Mouse (Mus musculus) hindlimb bud, embryonic 11.5 days (tissue): Measurements from ENCODE around the gene Cdh20.

Experiments used
- DNase-seq: peaks from one replicate; pipeline ENCODE4 v3.0.0-alpha.2; 2012; ENCODE audit warnings: low read depth, low spot score; ENCODE audit errors: extremely low spot score

The Cdh20 gene

DNA sequence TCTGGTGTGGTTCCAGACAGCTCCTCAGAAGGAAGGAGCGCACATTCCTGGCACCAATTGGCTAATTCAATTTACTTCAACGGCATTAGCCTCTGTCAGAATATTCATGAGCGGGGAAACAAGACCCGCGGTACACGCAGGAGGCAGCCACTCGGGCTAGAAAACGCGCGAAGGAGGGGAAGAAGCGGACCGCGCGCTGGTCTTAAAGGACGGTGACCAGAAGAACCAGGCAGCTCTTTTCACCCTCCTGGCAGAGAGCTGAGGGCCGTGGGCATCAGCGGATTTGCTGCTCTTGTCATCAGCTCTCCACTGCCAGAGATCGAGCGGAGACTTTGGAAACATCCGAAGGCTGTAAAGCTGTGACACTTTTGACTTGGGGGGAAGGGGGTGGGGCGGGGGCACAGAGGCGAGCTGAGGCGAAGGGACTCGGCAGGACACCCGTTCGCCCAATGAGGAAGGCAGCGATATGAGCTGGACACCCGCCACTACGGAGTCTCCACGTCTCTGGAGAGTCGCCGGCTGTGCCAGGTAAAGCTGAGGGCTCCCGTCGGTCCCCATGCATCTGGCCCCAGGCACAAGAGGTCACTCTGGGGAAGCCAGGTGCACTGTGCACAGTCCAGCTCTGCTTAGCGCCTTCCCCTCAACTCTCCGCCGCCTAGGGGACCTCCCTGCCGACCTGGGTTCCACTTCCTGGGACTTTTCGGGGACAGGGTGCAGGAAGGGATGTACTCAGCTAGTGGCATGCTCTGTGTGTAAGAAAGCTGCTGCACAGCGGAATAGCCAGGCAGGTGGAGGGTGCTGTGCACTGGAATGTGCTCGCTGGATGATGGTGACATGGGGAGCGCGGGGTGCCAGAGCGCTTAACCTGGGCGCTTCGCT, at the start of gene Cdh20:
Gene Cdh20 (plus strand): TSS at position 159 of the 879 bp plus-strand sequence.
- no peak for DNase-seq

GRCm38 (mm10) chr1:104746816-104747215, 21.5 kb upstream of the Cdh20 start:
- DNase-seq = no peak

DNA sequence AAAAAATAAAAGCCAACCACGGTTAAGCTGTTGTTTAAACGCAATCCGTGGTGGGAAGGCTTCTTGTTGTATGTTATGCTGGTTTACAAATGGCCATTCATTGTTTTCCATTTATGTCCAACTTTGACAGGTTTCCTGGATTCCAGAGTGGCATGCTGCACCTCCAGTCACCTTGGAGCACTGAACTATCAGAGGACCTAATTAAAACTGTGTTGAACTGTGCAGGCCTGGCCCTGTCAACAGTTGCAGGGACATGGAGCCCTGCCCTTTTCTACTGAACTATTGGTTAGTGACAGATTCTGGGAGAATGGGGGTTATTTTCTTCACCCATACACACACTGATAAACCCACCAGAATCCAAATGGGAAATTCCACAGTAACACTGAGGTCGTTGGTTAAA, 20.9 kb upstream of the Cdh20 start:
- no peak for DNase-seq

DNA sequence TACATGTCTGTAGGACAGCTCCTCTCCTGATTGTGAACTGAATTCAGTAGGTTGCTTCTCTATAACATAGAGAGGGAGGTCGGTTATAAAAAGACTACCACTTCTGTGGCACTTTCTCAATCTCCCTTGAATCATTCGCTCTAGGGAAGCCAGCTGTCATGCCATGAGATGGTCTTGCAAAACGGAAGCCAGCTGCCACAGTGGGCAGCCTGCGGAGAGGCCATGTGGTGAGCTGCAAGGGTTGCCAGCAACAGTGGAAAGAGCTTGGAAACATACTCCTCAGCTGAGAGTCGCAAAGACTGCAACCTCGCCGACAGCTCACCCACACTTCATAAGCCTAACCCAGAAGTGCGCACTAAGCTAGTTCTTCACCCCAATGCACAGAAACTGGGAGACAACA, 13.8 kb upstream of the Cdh20 start:
- no peak for DNase-seq

DNA sequence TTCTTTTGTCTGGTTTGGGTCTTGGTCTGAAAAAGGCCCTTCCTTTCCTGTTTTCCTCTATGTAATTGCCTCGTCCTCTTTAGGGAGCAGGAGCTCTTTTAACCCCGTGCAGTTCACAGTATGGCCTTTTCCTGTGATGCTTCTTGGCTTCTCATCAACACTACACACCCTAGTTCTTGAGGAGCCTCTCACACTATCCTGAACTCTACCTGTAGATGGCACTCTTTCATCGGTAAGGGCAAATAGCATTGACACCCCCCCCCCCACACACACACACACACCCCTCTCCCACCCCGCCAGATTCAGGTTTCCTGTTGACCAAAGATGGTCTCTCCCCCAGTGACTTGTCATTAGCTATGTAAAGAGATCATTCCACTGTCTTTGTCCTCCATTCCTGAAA, 12.4 kb upstream of the Cdh20 start:
- no peak for DNase-seq

DNA sequence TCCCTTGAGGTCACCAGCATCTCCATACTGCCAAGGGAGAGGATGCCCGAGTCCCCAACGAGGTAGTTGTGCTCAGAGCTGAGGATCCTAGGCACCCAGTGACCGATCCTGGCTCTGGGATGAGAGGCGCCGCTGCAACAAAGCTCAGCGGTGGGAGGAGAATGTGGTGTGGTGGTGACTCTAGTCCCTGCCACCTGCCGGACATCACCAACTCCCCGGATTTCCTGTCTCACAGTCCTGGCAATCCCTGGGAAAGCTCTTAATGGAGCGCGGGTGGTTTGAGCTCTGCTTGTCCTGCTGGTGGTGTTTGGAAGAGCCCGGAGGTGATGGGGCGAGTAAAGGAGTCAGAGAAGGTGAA, 900 bp downstream of the Cdh20 start:
- DNase-seq = no peak

DNA sequence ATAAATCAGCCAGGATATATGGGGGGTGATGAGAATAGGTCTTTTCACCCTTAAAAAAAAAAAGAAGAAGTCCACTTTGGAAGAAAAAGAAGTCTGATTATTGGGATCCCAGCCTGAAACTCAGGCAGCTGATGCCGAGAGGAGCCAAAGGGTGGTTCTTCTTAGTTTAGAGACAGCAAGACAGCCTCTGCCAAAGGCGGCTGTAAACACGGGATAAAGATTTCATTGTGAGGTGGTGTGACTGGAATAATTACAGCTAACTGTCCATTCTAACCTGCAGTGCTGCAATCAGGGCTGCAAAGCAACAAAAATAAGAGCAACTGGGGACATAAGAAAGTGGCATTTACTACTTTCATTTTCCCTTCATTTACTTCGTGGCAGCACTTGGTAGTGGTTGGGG, 3.6 kb downstream of the Cdh20 start:
- no peak for DNase-seq

- no peak for DNase-seq
Observed at GRCm38 (mm10) chr1:104773207-104773606, 4.9 kb downstream of the Cdh20 start.

- DNase-seq = no peak
Observed at GRCm38 (mm10) chr1:104793488-104793887, 25.2 kb downstream of the Cdh20 start.

DNA sequence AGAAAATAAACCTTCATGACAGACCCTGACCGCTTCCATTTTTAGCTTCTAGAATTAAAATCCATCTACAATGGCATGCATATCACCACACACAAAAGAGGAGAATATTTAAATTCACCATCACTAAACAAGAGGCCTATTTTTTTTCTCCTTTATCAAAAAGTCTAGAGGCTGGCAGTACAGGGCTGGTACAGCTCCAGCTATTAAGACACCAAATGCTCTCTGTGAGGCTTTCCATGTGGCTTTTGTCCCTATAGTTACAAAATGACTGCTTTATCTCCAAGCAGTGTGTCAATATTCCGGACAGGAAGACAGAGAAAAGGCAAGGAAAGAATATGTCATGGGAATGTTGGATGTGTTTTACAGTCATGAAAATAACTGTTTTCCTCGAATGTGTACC, 27.8 kb downstream of the Cdh20 start:
- no peak for DNase-seq

DNA sequence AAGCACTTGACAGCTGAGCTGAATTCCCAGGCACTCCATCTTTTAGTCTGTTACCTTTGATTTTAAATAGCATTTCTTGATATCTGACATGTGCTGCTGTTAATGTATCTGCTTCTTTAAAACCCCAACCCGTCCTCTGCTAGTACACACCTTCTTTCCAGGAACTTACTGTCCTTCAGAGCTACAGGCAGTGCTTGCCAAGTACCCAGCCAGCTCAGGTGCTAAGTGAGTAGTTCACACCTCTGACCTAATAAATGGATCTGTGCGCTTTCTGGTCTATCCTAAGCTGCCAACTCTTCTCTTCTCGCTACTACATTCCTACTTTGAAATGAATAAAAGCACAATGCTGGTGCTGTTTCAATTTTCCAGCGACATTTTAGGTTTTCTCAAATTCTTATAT, 28.8 kb downstream of the Cdh20 start:
- no peak for DNase-seq

GRCm38 (mm10) chr1:104804746-104805145, 36.4 kb downstream of the Cdh20 start:
- no peak for DNase-seq

DNA sequence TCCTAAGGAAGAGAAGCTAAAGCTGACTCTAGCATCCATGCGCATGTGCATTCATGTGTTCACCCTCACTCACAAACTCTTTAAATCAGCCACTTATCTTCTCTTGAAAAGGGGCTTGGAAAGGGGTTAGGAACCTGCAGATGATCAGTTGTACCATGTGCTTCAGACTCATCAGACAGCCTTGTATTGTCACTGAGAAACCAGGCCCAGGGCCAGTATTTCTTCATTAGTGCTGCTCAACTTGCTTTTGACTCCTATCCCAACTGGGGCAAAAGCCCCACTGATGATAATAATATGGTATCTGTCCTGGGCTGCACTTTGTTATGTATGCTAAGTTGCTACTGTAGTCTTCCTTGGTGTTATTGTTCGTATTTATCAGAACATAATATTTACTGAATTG, 38.9 kb downstream of the Cdh20 start:
- DNase-seq = no peak

GRCm38 (mm10) chr1:104817510-104817909, 49.2 kb downstream of the Cdh20 start:
- DNase-seq = no peak

DNA sequence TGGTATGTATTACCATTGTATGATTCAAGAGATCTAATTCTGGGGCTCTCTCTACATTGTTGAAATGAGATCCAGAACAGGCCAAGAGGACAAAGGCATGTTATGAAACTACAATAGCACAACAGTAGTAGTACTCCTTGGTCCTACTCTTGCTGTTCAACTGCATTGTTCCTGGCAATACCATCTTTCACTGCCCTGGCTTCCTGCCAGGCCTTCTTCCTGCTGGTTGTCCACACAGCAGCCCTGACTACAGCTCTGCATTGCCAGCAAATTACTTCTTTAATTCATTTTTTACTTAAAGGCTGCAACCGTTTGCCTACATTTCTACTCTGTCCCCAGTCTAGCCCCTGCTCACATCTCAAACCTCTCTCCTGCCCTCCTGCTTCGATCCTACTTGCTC, 59.8 kb downstream of the Cdh20 start:
- DNase-seq = no peak

- no peak for DNase-seq
Observed at GRCm38 (mm10) chr1:104838206-104838915, 70.0 kb downstream of the Cdh20 start.

- no peak for DNase-seq
Observed at GRCm38 (mm10) chr1:104839051-104839450, 70.7 kb downstream of the Cdh20 start.

DNA sequence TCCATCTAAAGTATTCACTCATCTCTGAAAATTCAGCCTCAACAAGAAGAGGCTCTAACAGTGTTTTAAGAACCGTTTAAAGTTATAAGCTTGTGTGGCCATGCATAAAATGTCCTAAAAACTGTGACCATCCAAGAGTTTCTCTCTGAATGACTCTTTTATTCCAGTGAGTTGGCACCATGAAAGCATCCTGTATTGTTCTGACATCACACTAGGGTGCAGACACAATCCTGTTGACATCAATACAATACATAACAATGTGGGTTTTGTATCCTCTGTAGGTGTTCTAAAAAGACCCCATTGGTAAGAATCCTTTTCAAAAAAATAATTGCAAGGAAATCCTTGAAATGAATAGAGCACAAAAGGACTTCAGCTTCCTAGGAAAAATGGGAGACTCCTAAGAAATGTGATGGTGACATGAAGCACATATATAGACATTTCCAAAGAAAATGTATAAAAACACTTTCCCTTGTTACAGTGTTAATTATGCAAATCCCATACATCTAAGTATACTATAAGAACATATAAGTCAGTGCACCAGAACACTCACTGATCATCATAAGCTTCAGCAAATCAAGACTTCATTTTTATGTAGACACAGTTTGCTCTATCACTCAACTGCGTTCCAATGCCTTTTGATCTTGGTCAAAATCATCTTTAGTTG, 80.1 kb downstream of the Cdh20 start:
- DNase-seq = no peak

GRCm38 (mm10) chr1:104848920-104849272, 80.6 kb downstream of the Cdh20 start:
- DNase-seq = no peak

- DNase-seq = no peak
Observed at GRCm38 (mm10) chr1:104877384-104877783, 109.1 kb downstream of the Cdh20 start.

GRCm38 (mm10) chr1:104901815-104902214, 133.5 kb downstream of the Cdh20 start:
- DNase-seq = no peak

- no peak for DNase-seq
Observed at GRCm38 (mm10) chr1:104903409-104903808, 135.1 kb downstream of the Cdh20 start.
